30 mouse cellular contexts compared by ENCODE assay signal in the genomic region with DNA sequence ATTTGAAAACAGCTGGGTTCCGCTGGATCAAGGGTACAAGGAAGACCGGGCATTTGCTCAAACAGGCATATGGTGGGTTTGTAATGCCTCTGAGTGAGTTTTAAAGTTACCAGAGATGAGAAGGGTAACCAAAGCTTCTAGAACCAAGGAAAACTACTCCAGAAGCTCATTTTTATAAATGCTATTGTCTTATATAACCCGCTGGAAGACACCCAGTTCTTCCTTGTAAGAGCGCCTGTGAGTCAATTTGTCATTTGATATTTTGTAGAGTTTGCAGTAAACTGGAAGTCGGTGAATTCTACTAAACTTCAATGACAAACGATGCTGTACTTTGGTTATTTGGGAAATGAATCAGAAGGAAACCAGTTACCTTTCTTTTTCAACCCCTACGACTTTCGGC.
"Had no signal": no experiment of that assay in that cellular context is flagged by ENCODE, and none has a peak within 500 bp of the region (broad histone marks: within the 10 kb centered on the region; RNA-seq: fewer than 3 reads in every experiment).

No protein-coding gene starts in this region.

- ATAC-seq: liver, embryonic 12.5 days; liver, postnatal 0 days; lung, postnatal 0 days; midbrain, embryonic 13.5 days; midbrain, embryonic 15.5 days; midbrain, embryonic 16.5 days had no signal

- H3K27ac ChIP-seq: limb, embryonic 10.5 days; limb, embryonic 12.5 days; limb, embryonic 13.5 days; limb, embryonic 15.5 days; liver, embryonic 12.5 days; liver, embryonic 13.5 days; liver, embryonic 14.5 days; liver, embryonic 15.5 days; lung, embryonic 15.5 days; macrophage; midbrain, embryonic 10.5 days; midbrain, embryonic 12.5 days; midbrain, embryonic 13.5 days; midbrain, embryonic 15.5 days; neural tube, embryonic 12.5 days had no signal

- DNase-seq: left cerebral cortex, postnatal 4 days; liver; liver, embryonic 13.5 days; lung, adult 18-20 months; lung, adult 2 months; lung, embryonic 14.5 days; lung, postnatal 10 days; lung, postnatal 14 days; lung, postnatal 36 days; lung, postnatal 4 days; midbrain, embryonic 14.5 days had no signal

- H3K4me3 ChIP-seq: limb, embryonic 10.5 days; limb, embryonic 12.5 days; limb, embryonic 13.5 days; limb, embryonic 15.5 days; liver, embryonic 12.5 days; liver, embryonic 13.5 days; liver, embryonic 15.5 days; lung, embryonic 15.5 days; megakaryocyte, embryonic 14.5 days; midbrain, embryonic 10.5 days; midbrain, embryonic 12.5 days; midbrain, embryonic 13.5 days; midbrain, embryonic 15.5 days; myocyte; neural tube, embryonic 12.5 days had no signal
